Mouse (Mus musculus): ENCODE measurements at regions not wholly inside any gene's neighbourhood (a gene's known extent, or its start where the extent isn't known, plus 50 kb on each side); places are given as distances from the start of the nearest gene placed in this dataset.
A peak's percentile ranks its signal among the peaks of the same experiment; 100 is the strongest.

GRCm38 (mm10) chr4:75884371-75884770 is 606.3 kb upstream of the Dmac1 start:
- TF ChIP-seq CTCF (IDR thresholded peaks at IDR 0.05): no peak
- no peaks in the 10 kb centered on the region for H3K9me3 ChIP-seq (ENCODE audit: low read length)
- H3K4me2 ChIP-seq (ENCODE audit: low read depth, low read length, poor library complexity, severe bottlenecking): no peak overlapping the region
- DNase-seq (ENCODE audit: low spot score) (no peak), ATAC-seq (ENCODE audit: low FRiP score) (no peak)
- no peaks in the 10 kb centered on the region for H3K4me1 ChIP-seq (ENCODE audit: insufficient read depth, low read length)
- H3K4me3 ChIP-seq (ENCODE audit: low read depth, low read length): no peak overlapping the region
- H3K27ac ChIP-seq (ENCODE audit: low read depth, low read length): no peak overlapping the region
- H3K27me3 ChIP-seq (ENCODE audit: insufficient read depth, low read length): no peaks in the 10 kb centered on the region
- no peaks in the 10 kb centered on the region for H3K36me3 ChIP-seq (ENCODE audit: insufficient read depth, low read length)
- H3K9ac ChIP-seq (replicated peaks; ENCODE audit: low read length, poor library complexity, severe bottlenecking): no peak overlapping the region
- 95% methylated on average over 4 of the region's 4 CpGs for WGBS

DNA sequence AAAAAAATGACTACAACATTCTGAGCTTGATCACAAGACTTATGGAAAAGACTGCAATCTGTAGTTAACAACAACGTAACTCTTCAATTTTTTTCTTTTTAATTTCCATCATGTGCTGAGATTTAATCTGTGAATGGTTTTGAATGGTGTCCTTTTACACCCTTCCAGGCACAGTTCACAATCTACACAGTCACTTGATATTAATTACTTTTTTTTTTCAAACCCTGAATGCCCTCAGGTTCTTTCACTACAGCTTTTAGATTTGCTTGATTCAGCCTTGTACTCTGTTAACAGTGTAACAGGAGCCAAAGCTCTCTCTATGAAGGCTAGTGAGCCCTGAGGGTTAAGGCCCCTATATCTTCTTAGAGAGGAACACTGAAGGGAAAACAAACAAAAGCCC is 591.7 kb upstream of the Dmac1 start:
- Histone ChIP-seq H3K4me3 (ENCODE audit: low read depth, low read length) (no peak overlapping the region), H3K4me1 (ENCODE audit: insufficient read depth, low read length) (no peaks in the 10 kb centered on the region), H3K36me3 (ENCODE audit: insufficient read depth, low read length) (no peaks in the 10 kb centered on the region), H3K9ac (replicated peaks; ENCODE audit: low read length, poor library complexity, severe bottlenecking) (no peak overlapping the region), H3K27ac (ENCODE audit: low read depth, low read length) (no peak overlapping the region), H3K9me3 (ENCODE audit: low read length) (no peaks in the 10 kb centered on the region), H3K4me2 (ENCODE audit: low read depth, low read length, poor library complexity, severe bottlenecking) (no peak overlapping the region), H3K27me3 (ENCODE audit: insufficient read depth, low read length) (no peaks in the 10 kb centered on the region)
- DNase-seq (ENCODE audit: low spot score) (no peak), ATAC-seq (ENCODE audit: low FRiP score) (no peak)
- TF ChIP-seq CTCF (IDR thresholded peaks at IDR 0.05): no peak
- 82% methylated on average over 1 of the region's 1 CpGs for WGBS

DNA sequence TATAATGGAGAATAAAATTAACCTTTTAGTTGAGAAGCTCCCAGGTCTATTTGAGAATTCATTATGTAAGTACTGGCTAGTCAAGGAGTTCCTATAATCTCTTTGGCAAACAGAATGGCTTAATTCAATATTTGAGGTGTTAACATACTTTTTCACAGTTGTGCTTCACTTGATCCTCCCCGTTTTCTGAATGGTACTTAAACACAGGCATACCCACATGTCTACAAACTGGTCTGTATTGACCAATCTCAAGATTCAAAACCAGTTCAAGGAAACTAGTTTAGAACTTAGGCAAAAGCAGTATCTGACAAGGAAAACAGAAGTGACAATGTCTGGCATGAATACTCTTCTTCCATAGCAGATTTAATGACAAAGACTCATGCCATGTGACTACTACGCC is 583.0 kb upstream of the Dmac1 start:
- DNase-seq (ENCODE audit: low spot score): no peak
- WGBS: 72% methylated on average over 2 of the region's 2 CpGs

GRCm38 (mm10) chr4:75857769-75858408 is 579.8 kb upstream of the Dmac1 start:
- Histone ChIP-seq H3K4me3 (ENCODE audit: low read depth, low read length) (no peak overlapping the region), H3K9me3 (ENCODE audit: low read length) (no peaks in the 10 kb centered on the region), H3K4me1 (ENCODE audit: insufficient read depth, low read length) (no peaks in the 10 kb centered on the region), H3K9ac (replicated peaks; ENCODE audit: low read length, poor library complexity, severe bottlenecking) (no peak overlapping the region), H3K4me2 (ENCODE audit: low read depth, low read length, poor library complexity, severe bottlenecking) (no peak overlapping the region), H3K27me3 (ENCODE audit: insufficient read depth, low read length) (no peaks in the 10 kb centered on the region), H3K27ac (ENCODE audit: low read depth, low read length) (no peak overlapping the region), H3K36me3 (ENCODE audit: insufficient read depth, low read length) (no peaks in the 10 kb centered on the region)
- DNase-seq (ENCODE audit: low spot score) (peak; percentile 35), ATAC-seq (ENCODE audit: low FRiP score) (no peak)
- TF ChIP-seq CTCF (IDR thresholded peaks at IDR 0.05): no peak
- 42% methylated on average over 2 of the region's 2 CpGs for WGBS

More for the DNA sequence above, 583.0 kb upstream of the Dmac1 start:
- Histone ChIP-seq H3K4me3 (ENCODE audit: low read depth, low read length) (no peak overlapping the region), H3K27me3 (ENCODE audit: insufficient read depth, low read length) (no peaks in the 10 kb centered on the region), H3K36me3 (ENCODE audit: insufficient read depth, low read length) (no peaks in the 10 kb centered on the region), H3K9ac (replicated peaks; ENCODE audit: low read length, poor library complexity, severe bottlenecking) (no peak overlapping the region), H3K27ac (ENCODE audit: low read depth, low read length) (no peak overlapping the region), H3K4me1 (ENCODE audit: insufficient read depth, low read length) (no peaks in the 10 kb centered on the region), H3K9me3 (ENCODE audit: low read length) (no peaks in the 10 kb centered on the region), H3K4me2 (ENCODE audit: low read depth, low read length, poor library complexity, severe bottlenecking) (no peak overlapping the region)
- no peak for TF ChIP-seq CTCF (IDR thresholded peaks at IDR 0.05)
- no peak for ATAC-seq (ENCODE audit: low FRiP score)

DNA sequence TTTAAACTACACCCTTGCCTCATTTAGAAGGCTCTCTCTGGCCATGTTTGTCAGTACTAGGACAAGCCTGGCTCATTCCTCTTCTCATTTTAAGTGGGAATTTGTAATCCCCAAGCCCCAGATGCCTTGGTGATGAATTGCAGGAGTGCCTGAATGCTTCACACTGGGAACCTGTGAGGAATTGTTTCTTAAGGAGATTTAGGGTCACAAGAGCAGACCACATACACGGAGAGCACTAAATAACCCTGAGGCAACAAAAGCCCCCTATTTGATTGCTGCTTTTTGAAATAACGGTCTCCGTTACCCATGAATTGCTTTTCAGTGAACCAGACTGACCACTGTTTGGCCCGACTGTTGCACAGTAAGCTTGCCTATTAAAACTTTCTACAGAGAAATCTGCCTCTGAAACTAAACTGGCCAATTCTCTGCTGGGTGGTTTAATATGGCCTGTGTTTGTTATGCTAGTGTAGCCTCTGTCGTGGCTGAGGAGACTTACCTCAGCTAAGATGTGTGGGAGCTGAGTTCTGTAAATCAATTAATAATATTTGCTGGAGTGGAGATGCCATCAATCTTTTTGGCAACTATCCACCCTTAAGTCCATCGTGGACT is 577.7 kb upstream of the Dmac1 start:
- no peak overlapping the region for H3K4me3 ChIP-seq (ENCODE audit: low read depth, low read length)
- DNase-seq (ENCODE audit: low spot score): no peak
- ATAC-seq (ENCODE audit: low FRiP score): no peak
- H3K36me3 ChIP-seq (ENCODE audit: insufficient read depth, low read length): no peaks in the 10 kb centered on the region
- H3K27ac ChIP-seq (ENCODE audit: low read depth, low read length): no peak overlapping the region
- no peaks in the 10 kb centered on the region for H3K9me3 ChIP-seq (ENCODE audit: low read length)
- no peak overlapping the region for H3K9ac ChIP-seq (replicated peaks; ENCODE audit: low read length, poor library complexity, severe bottlenecking)
- H3K4me1 ChIP-seq (ENCODE audit: insufficient read depth, low read length): no peaks in the 10 kb centered on the region
- whole genome bisulfite sequencing: 31% methylated on average over 6 of the region's 6 CpGs
- no peaks in the 10 kb centered on the region for H3K27me3 ChIP-seq (ENCODE audit: insufficient read depth, low read length)
- TF ChIP-seq CTCF (IDR thresholded peaks at IDR 0.05): no peak
- H3K4me2 ChIP-seq (ENCODE audit: low read depth, low read length, poor library complexity, severe bottlenecking): no peak overlapping the region

DNA sequence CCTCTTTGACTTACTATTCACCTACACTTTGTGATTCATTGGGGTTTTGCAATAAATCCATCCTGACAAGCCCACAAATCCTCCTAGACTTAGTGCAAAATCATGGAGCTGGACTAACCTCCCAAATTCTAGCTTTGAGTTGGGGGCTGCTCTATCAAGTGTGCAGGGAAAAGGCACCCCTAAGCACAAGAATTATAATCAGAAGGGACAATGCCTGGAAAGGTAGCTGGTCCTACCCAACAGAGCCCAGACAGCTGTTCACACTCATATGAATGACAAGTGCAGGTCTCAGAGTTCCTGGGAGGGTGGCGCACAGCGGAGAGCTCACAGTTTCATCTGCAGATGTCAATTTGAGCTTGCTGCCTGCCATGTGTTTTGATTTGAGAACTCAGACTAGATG is 572.2 kb upstream of the Dmac1 start:
- Histone ChIP-seq H3K36me3 (ENCODE audit: insufficient read depth, low read length) (no peaks in the 10 kb centered on the region), H3K9ac (replicated peaks; ENCODE audit: low read length, poor library complexity, severe bottlenecking) (no peak overlapping the region), H3K4me3 (ENCODE audit: low read depth, low read length) (no peak overlapping the region), H3K9me3 (ENCODE audit: low read length) (no peaks in the 10 kb centered on the region), H3K4me2 (ENCODE audit: low read depth, low read length, poor library complexity, severe bottlenecking) (no peak overlapping the region), H3K4me1 (ENCODE audit: insufficient read depth, low read length) (no peaks in the 10 kb centered on the region), H3K27me3 (ENCODE audit: insufficient read depth, low read length) (no peaks in the 10 kb centered on the region), H3K27ac (ENCODE audit: low read depth, low read length) (no peak overlapping the region)
- no peak for TF ChIP-seq CTCF (IDR thresholded peaks at IDR 0.05)
- WGBS: 79% methylated on average over 2 of the region's 2 CpGs
- ATAC-seq (ENCODE audit: low FRiP score) (no peak), DNase-seq (ENCODE audit: low spot score) (no peak)
